Mouse (Mus musculus): ENCODE measurements around the gene Hist1h4b.
"Not testable (repeated sequence)": the region's sequence is repeated elsewhere in the genome, so short reads cannot be mapped to it uniquely, and the experiment has no call there.

Gene Hist1h4b

DNA sequence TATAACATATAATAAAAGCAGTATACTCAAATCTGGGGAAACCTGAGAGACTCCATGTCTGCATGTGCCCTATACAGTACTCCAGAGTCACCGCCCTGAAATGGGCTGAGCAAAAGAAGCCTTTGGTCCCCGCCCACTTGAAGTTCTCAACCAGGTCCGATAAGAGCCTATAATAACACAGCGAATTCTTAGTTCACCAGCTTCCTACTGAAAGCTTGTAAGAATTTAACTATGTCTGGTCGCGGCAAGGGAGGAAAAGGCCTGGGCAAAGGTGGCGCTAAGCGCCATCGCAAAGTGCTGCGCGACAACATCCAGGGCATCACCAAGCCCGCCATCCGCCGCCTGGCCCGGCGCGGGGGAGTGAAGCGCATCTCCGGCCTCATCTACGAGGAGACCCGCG, at the start of gene Hist1h4b:
Hist1h4b (plus strand) TSS at position 224 of the 400 bp plus-strand sequence.
- DNase-seq = peak; percentile 96

DNA sequence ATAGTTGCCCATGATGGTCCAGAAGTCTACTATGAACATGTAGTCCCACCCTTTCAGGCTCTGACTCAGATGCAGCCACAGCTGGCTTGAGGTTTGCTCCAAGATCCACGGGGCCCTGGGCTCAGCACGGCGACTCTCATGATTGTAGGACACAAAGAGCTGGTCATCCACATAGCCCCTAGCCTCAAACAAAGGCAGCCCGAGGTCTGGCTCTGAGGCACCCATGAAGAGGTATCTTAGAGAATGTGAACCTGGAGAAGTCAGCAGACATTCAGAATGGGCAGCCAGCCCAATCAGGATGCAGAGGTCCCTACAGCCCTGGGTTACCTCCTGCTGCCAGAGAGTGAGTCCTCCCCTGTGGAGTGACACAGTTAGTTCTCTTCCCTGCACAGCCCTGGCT, 48.8 kb upstream of the Hist1h4b start:
- DNase-seq = no peak

- DNase-seq = no peak
Observed at GRCm38 (mm10) chr13:23708654-23709053, 48.2 kb upstream of the Hist1h4b start.

DNA sequence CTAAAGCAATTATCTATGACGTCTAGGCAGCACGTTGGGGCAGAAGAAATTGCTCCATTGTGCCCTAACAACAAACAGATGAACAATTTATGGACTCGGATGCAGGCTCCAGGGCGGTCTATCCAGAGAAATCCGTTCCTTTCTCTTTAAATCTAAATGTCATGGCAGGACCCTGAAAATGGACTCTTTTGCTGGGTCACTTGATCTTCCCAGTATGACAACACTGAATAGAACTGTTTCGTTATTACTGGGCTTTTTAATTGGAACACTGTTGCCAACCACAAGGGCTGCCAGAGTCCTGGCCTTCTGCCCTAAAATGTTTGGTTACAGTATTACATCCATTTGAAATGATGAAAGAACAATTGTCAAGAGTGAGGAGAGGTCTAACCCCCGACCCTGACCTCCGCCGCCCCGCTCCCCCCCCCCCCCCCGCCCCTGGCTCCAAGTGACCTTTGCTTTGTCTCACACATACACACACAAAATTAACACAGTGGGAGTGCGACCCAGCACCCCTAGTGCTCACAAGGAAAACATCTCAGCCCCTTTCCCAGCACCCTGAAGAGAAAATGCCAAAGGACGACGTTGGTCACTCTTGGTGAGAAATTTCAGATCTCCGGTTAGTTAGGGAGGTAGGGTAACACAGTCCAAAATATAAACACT, 47.0 kb upstream of the Hist1h4b start:
- peak; percentile 37 for DNase-seq

DNA sequence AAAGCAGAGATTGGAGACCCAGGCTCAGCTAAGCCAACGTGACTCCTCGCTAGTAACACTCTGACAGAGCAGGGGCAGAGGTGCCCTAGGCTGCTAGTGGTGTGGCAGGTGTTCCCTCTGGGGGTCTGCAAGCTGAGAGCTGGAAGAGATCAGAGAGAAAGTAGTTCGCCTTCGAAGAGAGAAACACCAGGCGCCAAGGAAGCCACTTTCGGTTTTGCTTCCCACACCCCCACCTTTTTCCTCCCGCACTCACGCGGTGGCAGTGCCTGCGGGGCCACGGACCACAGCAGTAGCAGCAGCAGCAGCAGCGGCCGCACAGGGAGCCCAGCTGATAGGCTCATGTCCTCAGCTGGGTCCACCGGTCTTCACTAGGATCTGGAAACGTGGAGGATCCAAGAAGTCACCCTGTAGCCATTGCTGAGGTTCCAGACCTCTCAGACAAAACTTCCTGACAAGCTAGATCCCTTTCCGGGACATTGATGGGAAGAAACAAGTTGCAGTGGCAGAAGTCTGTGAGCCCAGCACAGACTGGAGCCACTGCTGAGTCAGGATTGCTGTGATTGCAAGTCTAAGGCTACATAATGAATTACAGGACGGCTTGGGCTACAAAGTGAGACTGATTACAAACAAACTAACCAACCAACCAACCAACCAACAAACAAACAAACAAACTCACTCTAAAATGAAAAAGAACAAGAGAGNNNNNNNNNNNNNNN, 46.3 kb upstream of the Hist1h4b start, which contains the start of gene Hfe:
Hfe (minus strand) TSS at position 481 of the 716 bp plus-strand sequence.
- DNase-seq = peak; percentile 67

DNA sequence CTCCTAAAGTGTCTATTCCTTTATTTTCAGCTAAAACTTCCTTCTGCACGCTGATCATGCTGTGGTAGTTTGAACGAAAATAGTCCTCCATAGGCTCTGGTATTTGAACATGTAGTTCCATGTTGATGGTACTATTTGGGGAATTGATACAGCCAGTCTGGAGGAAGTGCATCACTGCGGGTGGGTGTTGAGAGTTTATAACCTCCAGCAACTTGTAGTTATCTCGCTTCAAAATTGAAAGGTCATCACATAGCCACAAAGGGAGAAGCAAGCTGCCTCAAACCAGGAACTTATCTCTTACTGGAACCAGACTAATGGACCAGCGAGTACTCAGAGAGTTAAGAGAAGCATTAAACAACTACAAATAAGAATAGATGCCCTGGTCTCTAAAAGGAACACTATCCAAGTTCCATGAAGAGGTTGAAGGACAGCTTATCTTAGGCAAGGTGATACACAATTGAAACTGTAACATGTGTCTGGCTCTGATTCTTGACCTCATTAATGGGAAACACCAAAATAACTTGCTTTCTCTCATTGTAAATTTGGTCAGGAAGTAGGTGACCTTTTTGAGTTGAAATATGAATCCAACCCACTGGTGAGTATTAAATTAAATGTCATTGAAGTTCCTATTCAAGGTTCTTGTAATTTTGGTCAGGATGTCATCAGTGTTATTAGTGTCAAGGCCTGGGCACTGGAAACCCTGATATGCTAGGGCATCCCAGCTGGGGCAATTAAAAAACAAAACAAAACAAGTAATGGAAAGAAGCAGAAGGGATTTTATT, 40.4 kb upstream of the Hist1h4b start:
- no peak for DNase-seq

DNA sequence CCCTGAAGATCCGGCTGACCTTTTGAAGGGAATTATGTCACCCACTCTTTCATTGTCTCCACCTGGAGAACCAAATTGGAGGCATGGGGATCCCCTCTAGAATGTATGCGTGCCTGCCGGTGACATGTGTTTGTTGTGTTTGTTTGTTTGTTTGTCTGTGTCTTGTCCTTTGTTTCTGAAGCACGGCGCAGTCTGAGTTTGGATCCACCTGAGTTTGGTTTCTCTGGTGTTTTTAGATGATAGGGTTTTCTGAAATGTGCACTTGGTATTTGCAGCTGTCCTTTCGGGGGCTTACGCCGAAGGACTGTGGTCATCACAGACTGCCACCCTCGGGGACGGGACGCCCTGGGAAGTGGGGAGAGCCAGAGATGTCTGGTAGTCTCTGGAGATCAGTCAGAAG, 39.6 kb upstream of the Hist1h4b start:
- DNase-seq = no peak

GRCm38 (mm10) chr13:23717593-23718245, 39.1 kb upstream of the Hist1h4b start:
- not testable (repeated sequence) for DNase-seq

GRCm38 (mm10) chr13:23724239-23724638, 32.6 kb upstream of the Hist1h4b start:
- no peak for DNase-seq

- no peak for DNase-seq
Observed at GRCm38 (mm10) chr13:23725213-23725612, 31.6 kb upstream of the Hist1h4b start.

GRCm38 (mm10) chr13:23728472-23729191, 28.2 kb upstream of the Hist1h4b start:
- DNase-seq = no peak

GRCm38 (mm10) chr13:23729192-23729525, 27.7 kb upstream of the Hist1h4b start:
- no peak for DNase-seq

DNA sequence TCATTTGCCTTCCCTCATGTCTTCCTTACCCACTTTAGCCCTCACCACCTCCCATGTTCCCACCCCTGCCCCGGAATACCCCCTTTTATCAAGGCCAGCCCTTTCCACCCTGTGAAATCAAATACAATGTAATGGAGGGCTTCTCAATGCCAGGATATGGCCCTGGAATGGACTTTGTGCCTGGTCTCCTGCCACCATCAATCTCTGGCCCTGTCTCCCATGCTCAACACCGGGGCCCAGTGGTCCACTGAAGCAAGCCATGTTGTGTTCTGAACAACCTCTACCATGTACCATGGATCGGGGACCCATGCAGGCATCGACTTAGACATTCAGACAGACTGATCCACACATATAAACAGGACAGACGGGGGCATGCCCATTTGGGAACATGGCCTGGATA, 27.1 kb upstream of the Hist1h4b start:
- no peak for DNase-seq

GRCm38 (mm10) chr13:23730479-23730878, 26.3 kb upstream of the Hist1h4b start:
- DNase-seq = no peak

DNA sequence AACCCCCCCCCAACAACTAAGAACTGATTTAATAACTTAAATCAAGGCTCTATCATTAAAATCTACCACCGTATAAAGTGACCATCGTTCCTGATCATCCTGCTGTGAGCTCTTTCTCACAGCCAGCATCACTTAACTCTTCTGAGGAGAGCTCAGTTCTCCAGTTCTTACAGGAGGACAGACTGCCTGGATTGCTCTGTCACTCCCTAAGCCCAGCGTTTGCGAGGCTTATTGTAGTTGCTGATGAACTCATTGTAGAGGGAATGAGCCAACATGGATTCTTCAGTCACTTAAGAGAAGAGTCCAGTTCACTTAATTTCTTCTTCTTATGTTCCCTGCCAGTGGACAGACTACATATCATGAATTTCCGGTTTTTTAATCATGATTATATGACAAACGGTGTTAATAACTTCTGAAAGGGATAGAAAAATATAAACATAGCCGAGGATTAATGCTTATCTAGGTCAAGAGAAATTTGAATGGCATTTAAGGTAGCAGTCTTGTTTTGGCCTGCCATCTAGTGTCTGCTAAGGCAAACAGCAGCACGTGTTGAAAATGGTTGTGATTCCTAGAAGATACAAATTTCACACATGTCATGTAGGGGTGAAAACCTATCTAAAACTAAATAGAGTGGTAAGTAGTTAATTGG, 24.5 kb upstream of the Hist1h4b start:
- peak; percentile 70 for DNase-seq

DNA sequence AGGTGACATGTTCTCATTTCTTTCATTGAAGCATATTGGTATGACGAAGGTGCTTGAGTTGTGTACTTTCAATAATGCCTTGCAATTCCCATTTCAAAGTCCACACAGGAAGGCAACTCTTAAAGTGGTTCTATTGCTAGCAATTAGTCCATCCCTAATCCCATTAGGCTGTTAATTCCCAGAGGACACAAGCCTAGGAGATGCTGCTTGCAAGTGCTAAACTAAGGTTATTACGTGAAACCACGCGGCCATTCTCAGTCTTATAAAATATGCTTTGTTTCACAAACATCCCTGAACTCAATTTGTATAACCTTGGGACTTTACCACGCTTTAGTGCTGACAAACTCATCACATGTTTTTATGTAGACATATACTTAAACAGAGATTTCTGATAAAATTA, 19.7 kb upstream of the Hist1h4b start:
- DNase-seq = no peak

DNA sequence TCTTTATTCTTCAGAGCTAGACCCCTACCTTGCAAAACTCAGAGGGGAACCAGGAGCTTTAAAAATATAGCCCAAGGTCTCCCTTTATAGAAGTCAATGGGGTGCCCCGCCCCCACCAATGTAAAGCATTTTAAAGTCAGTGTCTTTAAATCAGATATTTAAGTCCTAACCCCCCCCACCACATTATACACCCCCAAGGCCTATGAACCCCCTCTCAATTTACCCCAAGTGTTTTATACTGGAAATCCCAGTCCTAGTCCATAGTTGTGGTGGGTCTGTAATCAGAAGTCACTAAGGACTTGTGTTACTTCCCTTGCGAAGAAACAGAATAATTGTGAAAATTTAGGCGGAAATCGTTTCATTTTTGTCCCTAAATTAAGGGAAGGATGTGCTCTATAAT, 18.8 kb upstream of the Hist1h4b start:
- peak; percentile 49 for DNase-seq

GRCm38 (mm10) chr13:23738677-23739068, 18.1 kb upstream of the Hist1h4b start, which contains the start of gene Hist1h1c:
Gene Hist1h1c (plus strand): TSS chr13:23738808.
- peak; percentile 95 for DNase-seq

- peak; percentile 93 for DNase-seq
Observed at GRCm38 (mm10) chr13:23739069-23739921, 17.5 kb upstream of the Hist1h4b start.

DNA sequence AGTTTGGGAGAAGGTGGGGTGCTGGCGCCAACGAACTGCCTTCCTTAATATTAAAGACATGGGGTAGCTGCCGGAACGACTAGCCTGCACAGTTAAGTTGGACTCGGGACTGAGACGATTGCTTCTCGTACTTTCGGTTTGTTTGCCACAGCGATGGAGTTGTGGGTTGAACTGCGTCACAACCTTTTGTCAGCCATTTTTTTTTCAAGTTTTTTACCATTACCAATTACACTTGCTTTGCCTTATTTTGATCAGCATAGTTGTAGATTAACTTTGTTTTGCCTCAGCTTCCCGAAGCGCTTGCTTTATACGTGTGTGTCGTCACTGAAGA, 16.9 kb upstream of the Hist1h4b start:
- DNase-seq = no peak

GRCm38 (mm10) chr13:23740256-23740840, 16.5 kb upstream of the Hist1h4b start:
- peak; percentile 42 for DNase-seq
